In the genomic region with DNA sequence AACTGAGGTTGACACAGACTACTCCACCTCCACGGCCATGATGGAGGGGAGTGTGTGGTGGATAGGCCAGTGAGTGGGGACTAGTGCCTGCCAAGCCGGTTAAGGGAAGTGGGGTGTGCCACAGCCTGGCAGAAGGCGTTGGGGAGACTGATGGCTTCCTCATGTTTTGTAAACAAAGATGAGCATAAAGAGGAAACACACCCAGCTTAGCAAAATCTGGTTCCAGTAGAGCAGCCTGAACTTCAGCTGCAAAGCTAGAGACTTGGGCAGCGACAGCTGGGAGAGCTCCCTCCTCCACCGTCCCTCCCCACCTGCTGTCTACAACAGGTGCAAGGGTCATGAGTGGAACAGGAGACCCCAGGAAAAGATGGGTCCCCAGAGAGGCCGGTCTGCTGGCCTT, we compare ENCODE assay signal across 8 mouse cellular contexts. TPM values are rescaled to one million over a fixed set of nuclear protein-coding genes. Genes with fewer than 3 reads are reported as not detected.
DNase-seq lines count a peak whose midpoint lies in the region; ATAC-seq and TF ChIP-seq lines count a peak whose summit lies in the region.

No protein-coding gene starts in this region.

- intact Hi-C loops in heart, postnatal 36 days (cut with DNase I), result no loop called here
- intact Hi-C loops in left cerebral cortex, adult 2 months (cut with DNase I), result no loop called here

- no peak for ATAC-seq in heart, embryonic 14.5 days (ENCODE audit: insufficient number of reproducible peaks, insufficient read depth, low FRiP score, low read depth)
- ATAC-seq in embryonic facial prominence, embryonic 13.5 days (ENCODE audit: insufficient number of reproducible peaks, insufficient read depth, low FRiP score, low TSS enrichment, low read depth), result no peak
- peak; percentile 73 for ATAC-seq in megakaryocyte, adult 5-6 weeks (ENCODE audit: poor library complexity, severe bottlenecking)

- no peaks in the 10 kb centered on the region for H3K27me3 ChIP-seq in heart, embryonic 14.5 days (ENCODE audit: control insufficient read depth, insufficient read depth, low read length)
- H3K27me3 ChIP-seq in embryonic facial prominence, embryonic 13.5 days, result no peaks in the 10 kb centered on the region

- peaks cover 46 to 76% of the 10 kb centered on the region in 2 experiments for H3K4me1 ChIP-seq in heart, embryonic 14.5 days (ENCODE audit: control insufficient read depth in 2 of 2, insufficient read depth in 2 of 2, low read length in 2 of 2)
- peaks cover 80% of the 10 kb centered on the region for H3K4me1 ChIP-seq in embryonic facial prominence, embryonic 13.5 days

- H3K27ac ChIP-seq in heart, embryonic 14.5 days (replicated peaks in 1 of 2; ENCODE audit: control insufficient read depth in 1 of 2, insufficient read depth in 1 of 2, low read depth in 2 of 2, low read length in 2 of 2), result peak overlapping the region; percentile 85 to 90; a peak in 3 of 4 replicates
- peak overlapping the region; percentile 96 for H3K27ac ChIP-seq in embryonic facial prominence, embryonic 13.5 days
- H3K27ac ChIP-seq in left cerebral cortex, adult 2 months, result no peak overlapping the region

- no peak overlapping the region for H3K4me2 ChIP-seq in heart, embryonic 14.5 days (ENCODE audit: low read length)
- 0 out of 2 replicates have a peak overlapping the region, but pooled peaks have one; percentile 19 for H3K4me2 ChIP-seq in embryonic facial prominence, embryonic 13.5 days

- peaks cover 26% of the 10 kb centered on the region for H3K36me3 ChIP-seq in heart, embryonic 14.5 days (ENCODE audit: control insufficient read depth, insufficient read depth, low read length)
- H3K36me3 ChIP-seq in embryonic facial prominence, embryonic 13.5 days, result peaks cover 22% of the 10 kb centered on the region

- WGBS in heart, embryonic 14.5 days, result 83% methylated on average over 6 of the region's 6 CpGs
- whole genome bisulfite sequencing in embryonic facial prominence, embryonic 13.5 days, result 33% methylated on average over 6 of the region's 6 CpGs

- H3K4me3 ChIP-seq in heart, embryonic 14.5 days (ENCODE audit: control insufficient read depth in 1 of 2, insufficient read depth in 1 of 2, low read depth in 1 of 2, low read length in 2 of 2), result no peak overlapping the region
- H3K4me3 ChIP-seq in embryonic facial prominence, embryonic 13.5 days, result no peak overlapping the region
- no peak overlapping the region for H3K4me3 ChIP-seq in left cerebral cortex, adult 2 months

- TF ChIP-seq CTCF in left cerebral cortex, adult 2 months (IDR thresholded peaks at IDR 0.05), result no peak

- H3K9ac ChIP-seq in heart, embryonic 14.5 days (ENCODE audit: low read length), result no peak overlapping the region
- H3K9ac ChIP-seq in embryonic facial prominence, embryonic 13.5 days, result no peak overlapping the region

- H3K9me3 ChIP-seq in heart, embryonic 14.5 days (ENCODE audit: control insufficient read depth, low read length), result no peaks in the 10 kb centered on the region
- H3K9me3 ChIP-seq in embryonic facial prominence, embryonic 13.5 days, result no peaks in the 10 kb centered on the region

- no peak for DNase-seq in heart, postnatal 36 days
- peak; percentile 42 for DNase-seq in kidney, adult 9 months
- DNase-seq in T-cell, adult 2 months (ENCODE audit: low spot score), result no peak
- DNase-seq in retina, postnatal 1 day, result no peak
- DNase-seq in left cerebral cortex, adult 2 months (ENCODE audit: extremely low spot score in 1 of 2, low spot score in 2 of 2), result no peak

RNA-seq across cellular contexts. Expression of a gene that starts 15.5 kb away (rescaled TPM):
- polyA plus RNA-seq in heart, embryonic 14.5 days (2014; fragmentation: Nextera tagmentation; extraction: Ambion mirVana), result 2.1 and 6.3 TPM in 2 replicates
- 1 to 10 TPM; 6.7 to 8.2 TPM for total RNA-seq in heart, postnatal 36 days (2021)
- polyA plus RNA-seq in embryonic facial prominence, embryonic 13.5 days (2015; fragmentation: Nextera tagmentation; extraction: Ambion mirVana), result 4.1 and 4.3 TPM in 2 replicates
- 8.8 and 12.4 TPM in 2 replicates for total RNA-seq in megakaryocyte, adult 5-6 weeks (2015)
- total RNA-seq in megakaryocyte, adult 5-6 weeks (2017), result 9.7 and 11.5 TPM in 2 replicates
- total RNA-seq in left cerebral cortex, adult 2 months (2021), result 1 to 10 TPM; 3.2 to 4.0 TPM

RNA-seq across cellular contexts. Expression of a gene that starts 54.5 kb away (rescaled TPM):
- 223 and 239 TPM in 2 replicates for polyA plus RNA-seq in heart, embryonic 14.5 days (2014; fragmentation: Nextera tagmentation; extraction: Ambion mirVana)
- 100 to 1,000 TPM; 114 to 118 TPM for total RNA-seq in heart, postnatal 36 days (2021)
- polyA plus RNA-seq in embryonic facial prominence, embryonic 13.5 days (2015; fragmentation: Nextera tagmentation; extraction: Ambion mirVana), result 275 TPM in 2 replicates
- 160 and 173 TPM in 2 replicates for total RNA-seq in megakaryocyte, adult 5-6 weeks (2015)
- 181 and 193 TPM in 2 replicates for total RNA-seq in megakaryocyte, adult 5-6 weeks (2017)
- 100 to 1,000 TPM; 155 to 157 TPM for total RNA-seq in left cerebral cortex, adult 2 months (2021)
